Mouse (Mus musculus) liver, embryonic 12.5 days (tissue): Measurements from ENCODE around the gene Kcnab1. TPM values are rescaled to one million over a fixed set of nuclear protein-coding genes. Genes with fewer than 3 reads are reported as not detected.

Source experiments
- ATAC-seq: fragments of 200-750 bp; cut with Nextera tagmentation; 2 replicates; pipeline ENCODE4 v1.8.0; 2017; ENCODE audit warnings: moderate number of reproducible peaks, mild to moderate bottlenecking, moderate library complexity
- H3K27ac ChIP-seq: fragments of 300-500 bp; sonication (generic); 2 replicates; pipeline ENCODE4 v1.5.1; 2016; ENCODE audit warnings: mild to moderate bottlenecking
- H3K27me3 ChIP-seq: fragments of 300-500 bp; sonication (generic); replicated peaks from 2 replicates; pipeline ENCODE4 v1.6.1; 2016; ENCODE audit warnings: mild to moderate bottlenecking, moderate library complexity
- H3K36me3 ChIP-seq: fragments of 300-500 bp; sonication (generic); 2 replicates; pipeline ENCODE4 v1.6.1; 2016; ENCODE audit warnings: mild to moderate bottlenecking, moderate library complexity
- H3K4me1 ChIP-seq: fragments of 300-500 bp; sonication (generic); 2 replicates; pipeline ENCODE4 v1.6.1; 2016
- H3K4me2 ChIP-seq: fragments of 300-500 bp; sonication (generic); 2 replicates; pipeline ENCODE4 v1.6.1; 2016; ENCODE audit warnings: mild to moderate bottlenecking, moderate library complexity
- H3K4me3 ChIP-seq: fragments of 300-500 bp; sonication (generic); 2 replicates; pipeline ENCODE4 v1.5.1; 2016; ENCODE audit warnings: mild to moderate bottlenecking, moderate library complexity
- H3K9ac ChIP-seq: fragments of 300-500 bp; sonication (generic); 2 replicates; pipeline ENCODE4 v1.6.1; 2016; ENCODE audit warnings: mild to moderate bottlenecking, moderate library complexity
- H3K9me3 ChIP-seq: fragments of 300-500 bp; sonication (generic); replicated peaks from 2 replicates; pipeline ENCODE4 v1.6.1; 2016; ENCODE audit warnings: mild to moderate bottlenecking, moderate library complexity
- WGBS: fragments of 180-500 bp; shearing (Covaris S2); methylation state at CpG from one replicate; pipeline ENCODE4 v1.1.7; 2016; ENCODE audit not compliant: insufficient replicate concordance; 5-methylcytosine and 5-hydroxymethylcytosine counted together
- polyA plus RNA-seq: library from polyadenylated mRNA; unstranded; fragments of >200 nt; fragmentation: Nextera tagmentation; extraction: Ambion mirVana; gene quantifications from 2 replicates; pipeline ENCODE4 v1.2.1, GENCODE M21; 2016

Gene Kcnab1
- polyA plus RNA-seq, 1 experiment from 2014 or later: 1.9 TPM

GRCm38 (mm10) chr3:65283366-65283765 is 174.2 kb downstream of the Kcnab1 start:
- Histone ChIP-seq H3K27ac (no peak overlapping the region), H3K4me3 (no peak overlapping the region), H3K4me2 (no peak overlapping the region), H3K9me3 (no peaks in the 10 kb centered on the region), H3K4me1 (no peaks in the 10 kb centered on the region), H3K9ac (no peak overlapping the region), H3K36me3 (no peaks in the 10 kb centered on the region), H3K27me3 (no peaks in the 10 kb centered on the region)
- no peak for ATAC-seq
- 50% methylated on average over 2 of the region's 2 CpGs for WGBS

GRCm38 (mm10) chr3:65288994-65289393 is 179.8 kb downstream of the Kcnab1 start:
- no peak overlapping the region for H3K4me2 ChIP-seq
- H3K36me3 ChIP-seq: no peaks in the 10 kb centered on the region
- ATAC-seq: no peak
- WGBS: 64% methylated on average over 2 of the region's 2 CpGs
- no peak overlapping the region for H3K27ac ChIP-seq
- H3K9me3 ChIP-seq: no peaks in the 10 kb centered on the region
- no peak overlapping the region for H3K9ac ChIP-seq
- H3K4me3 ChIP-seq: no peak overlapping the region
- H3K4me1 ChIP-seq: no peaks in the 10 kb centered on the region
- H3K27me3 ChIP-seq: no peaks in the 10 kb centered on the region

- H3K4me3 ChIP-seq: no peak overlapping the region
- H3K27me3 ChIP-seq: no peaks in the 10 kb centered on the region
- no peak overlapping the region for H3K4me2 ChIP-seq
- no peaks in the 10 kb centered on the region for H3K4me1 ChIP-seq
- no peak overlapping the region for H3K9ac ChIP-seq
- WGBS: 70% methylated on average over 4 of the region's 4 CpGs
- no peaks in the 10 kb centered on the region for H3K9me3 ChIP-seq
- H3K27ac ChIP-seq: no peak overlapping the region
- H3K36me3 ChIP-seq: no peaks in the 10 kb centered on the region
- ATAC-seq: no peak
Measured at GRCm38 (mm10) chr3:65296996-65297395, 187.8 kb downstream of the Kcnab1 start.

- Histone ChIP-seq H3K9me3 (no peaks in the 10 kb centered on the region), H3K4me3 (no peak overlapping the region), H3K27me3 (no peaks in the 10 kb centered on the region), H3K4me1 (no peaks in the 10 kb centered on the region), H3K27ac (no peak overlapping the region), H3K4me2 (no peak overlapping the region), H3K36me3 (no peaks in the 10 kb centered on the region), H3K9ac (no peak overlapping the region)
- ATAC-seq: no peak
- WGBS: 63% methylated on average over 4 of the region's 4 CpGs
Measured at GRCm38 (mm10) chr3:65299205-65299604, 190.0 kb downstream of the Kcnab1 start.

- Histone ChIP-seq H3K9ac (no peak overlapping the region), H3K4me3 (no peak overlapping the region), H3K27me3 (no peaks in the 10 kb centered on the region), H3K9me3 (no peaks in the 10 kb centered on the region), H3K4me2 (no peak overlapping the region), H3K4me1 (no peaks in the 10 kb centered on the region), H3K36me3 (no peaks in the 10 kb centered on the region), H3K27ac (no peak overlapping the region)
- 36% methylated on average over 3 of the region's 3 CpGs for WGBS
- no peak for ATAC-seq
Measured at GRCm38 (mm10) chr3:65301531-65301930, 192.3 kb downstream of the Kcnab1 start.

DNA sequence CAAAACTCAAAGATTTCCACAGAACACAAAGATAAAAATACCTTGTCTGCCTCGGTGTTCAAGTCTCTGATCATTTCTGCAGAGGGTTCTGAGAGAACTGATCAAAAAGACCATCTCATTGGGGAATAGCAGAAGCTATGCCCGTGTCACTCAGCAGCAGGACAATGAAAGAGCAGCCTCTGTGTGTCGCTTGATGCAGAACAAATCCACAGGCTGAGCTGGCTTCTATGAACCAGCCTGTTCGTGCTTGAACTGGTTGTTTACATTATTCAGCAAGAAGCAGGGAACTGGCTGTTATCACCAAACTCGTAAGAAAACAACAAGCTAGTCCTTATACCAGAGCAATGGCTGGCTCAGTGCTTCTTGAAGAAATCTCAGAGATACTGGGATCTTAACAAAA is 193.4 kb downstream of the Kcnab1 start:
- no peaks in the 10 kb centered on the region for H3K9me3 ChIP-seq
- H3K36me3 ChIP-seq: no peaks in the 10 kb centered on the region
- H3K27me3 ChIP-seq: no peaks in the 10 kb centered on the region
- H3K4me2 ChIP-seq: no peak overlapping the region
- H3K27ac ChIP-seq: no peak overlapping the region
- H3K9ac ChIP-seq: no peak overlapping the region
- no peaks in the 10 kb centered on the region for H3K4me1 ChIP-seq
- ATAC-seq: no peak
- WGBS: 34% methylated on average over 5 of the region's 5 CpGs
- H3K4me3 ChIP-seq: no peak overlapping the region

DNA sequence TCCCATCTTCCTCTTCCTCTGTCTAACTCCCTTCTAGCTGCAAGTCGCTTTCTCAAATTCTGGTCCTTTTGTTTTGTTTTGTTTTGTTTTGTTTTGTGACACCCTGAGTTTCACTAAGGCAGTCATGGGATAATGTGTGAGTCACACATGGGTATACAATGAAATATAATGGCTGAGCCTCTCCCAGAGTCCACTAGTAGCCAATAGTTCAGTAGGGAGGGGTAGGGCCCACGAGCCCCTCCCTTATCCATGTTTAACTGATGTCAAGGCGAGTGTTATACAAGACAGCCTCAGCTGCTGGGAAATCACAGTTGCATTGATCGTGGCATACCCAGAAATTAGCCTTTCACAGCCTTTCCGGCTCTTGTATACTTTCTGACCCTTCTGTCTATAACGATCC is 206.7 kb downstream of the Kcnab1 start:
- ATAC-seq: no peak
- H3K27me3 ChIP-seq: no peaks in the 10 kb centered on the region
- no peaks in the 10 kb centered on the region for H3K36me3 ChIP-seq
- H3K9me3 ChIP-seq: no peaks in the 10 kb centered on the region
- 57% methylated on average over 6 of the region's 6 CpGs for WGBS
- no peak overlapping the region for H3K27ac ChIP-seq
- H3K4me2 ChIP-seq: no peak overlapping the region
- H3K9ac ChIP-seq: no peak overlapping the region
- H3K4me1 ChIP-seq: no peaks in the 10 kb centered on the region
- H3K4me3 ChIP-seq: no peak overlapping the region

- H3K4me1 ChIP-seq: no peaks in the 10 kb centered on the region
- no peak for ATAC-seq
- H3K9ac ChIP-seq: no peak overlapping the region
Measured at GRCm38 (mm10) chr3:65316738-65317137, 207.6 kb downstream of the Kcnab1 start.

GRCm38 (mm10) chr3:65317876-65318537 is 208.8 kb downstream of the Kcnab1 start:
- no peak overlapping the region for H3K4me2 ChIP-seq
- no peak overlapping the region for H3K9ac ChIP-seq
- no peaks in the 10 kb centered on the region for H3K36me3 ChIP-seq
- no peak overlapping the region for H3K4me3 ChIP-seq
- H3K9me3 ChIP-seq: no peaks in the 10 kb centered on the region
- no peaks in the 10 kb centered on the region for H3K27me3 ChIP-seq
- 29% methylated on average over 10 of the region's 10 CpGs for WGBS
- H3K4me1 ChIP-seq: no peaks in the 10 kb centered on the region
- no peak for ATAC-seq
- H3K27ac ChIP-seq: no peak overlapping the region

More at GRCm38 (mm10) chr3:65316738-65317137, 207.6 kb downstream of the Kcnab1 start:
- H3K27ac ChIP-seq: no peak overlapping the region
- H3K36me3 ChIP-seq: no peaks in the 10 kb centered on the region
- no peak overlapping the region for H3K4me2 ChIP-seq
- no peaks in the 10 kb centered on the region for H3K27me3 ChIP-seq
- no peak overlapping the region for H3K4me3 ChIP-seq
- no peaks in the 10 kb centered on the region for H3K9me3 ChIP-seq

- Histone ChIP-seq H3K27me3 (no peaks in the 10 kb centered on the region), H3K9ac (no peak overlapping the region), H3K27ac (no peak overlapping the region), H3K36me3 (no peaks in the 10 kb centered on the region), H3K4me3 (no peak overlapping the region), H3K9me3 (no peaks in the 10 kb centered on the region), H3K4me1 (no peaks in the 10 kb centered on the region), H3K4me2 (no peak overlapping the region)
- no peak for ATAC-seq
- WGBS: 59% methylated on average over 7 of the region's 7 CpGs
Measured at GRCm38 (mm10) chr3:65319248-65320008, 210.2 kb downstream of the Kcnab1 start.

GRCm38 (mm10) chr3:65320990-65321389 is 211.8 kb downstream of the Kcnab1 start:
- H3K4me1 ChIP-seq: no peaks in the 10 kb centered on the region
- ATAC-seq: no peak
- no peaks in the 10 kb centered on the region for H3K9me3 ChIP-seq
- no peaks in the 10 kb centered on the region for H3K27me3 ChIP-seq
- H3K27ac ChIP-seq: no peak overlapping the region
- no peak overlapping the region for H3K4me3 ChIP-seq
- no peak overlapping the region for H3K9ac ChIP-seq
- no peaks in the 10 kb centered on the region for H3K36me3 ChIP-seq
- 65% methylated on average over 4 of the region's 4 CpGs for WGBS
- no peak overlapping the region for H3K4me2 ChIP-seq

- no peak overlapping the region for H3K4me3 ChIP-seq
- ATAC-seq: no peak
- no peak overlapping the region for H3K27ac ChIP-seq
- H3K4me1 ChIP-seq: no peaks in the 10 kb centered on the region
- no peaks in the 10 kb centered on the region for H3K36me3 ChIP-seq
- 78% methylated on average over 14 of the region's 14 CpGs for WGBS
- H3K9me3 ChIP-seq: no peaks in the 10 kb centered on the region
- no peaks in the 10 kb centered on the region for H3K27me3 ChIP-seq
- H3K9ac ChIP-seq: no peak overlapping the region
- H3K4me2 ChIP-seq: no peak overlapping the region
Measured at GRCm38 (mm10) chr3:65321981-65322779, 213.0 kb downstream of the Kcnab1 start.
